Mouse (Mus musculus) testis, adult 2 months (tissue): ENCODE results near the gene M1ap. TPM values are rescaled to one million over a fixed set of nuclear protein-coding genes. Genes with fewer than 3 reads are reported as not detected.

Source experiments
- H3K27ac ChIP-seq: fragments of 200-500 bp; 2 replicates; pipeline ENCODE4 v1.5.1; 2012; ENCODE audit warnings: low read depth, low read length; ENCODE audit not compliant: control insufficient read depth, insufficient read depth
- H3K27me3 ChIP-seq: fragments of 200-500 bp; 2 replicates; pipeline ENCODE4 v1.6.1; 2012; ENCODE audit warnings: mild to moderate bottlenecking, low read length, moderate library complexity; ENCODE audit not compliant: control insufficient read depth, insufficient read depth
- H3K36me3 ChIP-seq: fragments of 200-500 bp; 2 replicates; pipeline ENCODE4 v1.6.1; 2012; ENCODE audit warnings: mild to moderate bottlenecking, low read length; ENCODE audit not compliant: control insufficient read depth, insufficient read depth
- H3K4me1 ChIP-seq: fragments of 200-500 bp; 2 replicates; pipeline ENCODE4 v1.6.1; 2012; ENCODE audit warnings: low read length; ENCODE audit not compliant: control insufficient read depth, insufficient read depth
- H3K4me3 ChIP-seq: fragments of 200-500 bp; 2 replicates; pipeline ENCODE4 v1.5.1; 2012; ENCODE audit warnings: low read depth, mild to moderate bottlenecking, low read length, moderate library complexity, mixed read lengths; ENCODE audit not compliant: control insufficient read depth
- CTCF ChIP-seq: fragments of 200-500 bp; IDR thresholded peaks from 2 replicates; pipeline ENCODE4 v1.5.1; 2012; ENCODE audit warnings: low read depth, mild to moderate bottlenecking, inconsistent platforms, low read length, moderate library complexity; ENCODE audit not compliant: control insufficient read depth, insufficient read depth, insufficient replicate concordance
- POLR2A ChIP-seq: fragments of 200-500 bp; IDR thresholded peaks from 2 replicates; pipeline ENCODE4 v1.6.1; 2012; ENCODE audit warnings: low read depth, mild to moderate bottlenecking, inconsistent platforms, low read length, moderate library complexity; ENCODE audit not compliant: control insufficient read depth
- polyA plus RNA-seq: library from polyadenylated mRNA; depleted of rRNA; stranded (reverse); fragments of >200 nt; gene quantifications from 2 replicates; pipeline ENCODE4 v1.2.3, GENCODE M21; 2012

Gene M1ap
- polyA plus RNA-seq, 1 experiment = 141 TPM

GRCm38 (mm10) chr6:83003082-83003481 lies 56.4 kb downstream of the M1ap start:
- Histone ChIP-seq H3K36me3 (no peaks in the 10 kb centered on the region), H3K27me3 (no peaks in the 10 kb centered on the region), H3K27ac (no peak overlapping the region), H3K4me3 (no peak overlapping the region), H3K4me1 (no peaks in the 10 kb centered on the region)
- TF ChIP-seq POLR2A (no peak), CTCF (no peak)

- Histone ChIP-seq H3K27me3 (no peaks in the 10 kb centered on the region), H3K4me1 (no peaks in the 10 kb centered on the region), H3K27ac (no peak overlapping the region), H3K4me3 (no peak overlapping the region), H3K36me3 (no peaks in the 10 kb centered on the region)
- TF ChIP-seq POLR2A (no peak), CTCF (no peak)
These were observed 57.1 kb downstream of the M1ap start for GRCm38 (mm10) chr6:83003850-83004249.

DNA sequence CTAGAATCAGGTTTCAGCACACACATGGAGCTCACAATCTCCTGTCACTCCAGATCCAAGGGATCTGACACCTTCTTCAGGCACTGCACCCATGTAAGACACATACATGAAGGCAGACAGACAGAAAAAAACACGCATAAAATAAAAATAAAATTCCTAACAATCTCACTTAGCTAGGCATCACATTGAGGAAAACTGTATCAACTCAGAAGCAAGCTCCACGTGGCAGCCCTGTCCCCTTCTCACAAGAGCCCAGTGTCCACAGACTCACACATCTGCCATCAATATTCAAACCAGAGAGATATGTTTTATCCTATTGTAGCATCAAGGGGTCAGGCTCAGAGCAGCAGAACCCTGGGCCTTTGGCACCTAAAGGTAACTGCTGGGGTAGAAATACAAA lies 57.6 kb downstream of the M1ap start:
- H3K27ac ChIP-seq = no peak overlapping the region
- no peaks in the 10 kb centered on the region for H3K27me3 ChIP-seq
- no peak overlapping the region for H3K4me3 ChIP-seq
- H3K4me1 ChIP-seq = no peaks in the 10 kb centered on the region
- TF ChIP-seq POLR2A (no peak), CTCF (no peak)
- H3K36me3 ChIP-seq = no peaks in the 10 kb centered on the region

DNA sequence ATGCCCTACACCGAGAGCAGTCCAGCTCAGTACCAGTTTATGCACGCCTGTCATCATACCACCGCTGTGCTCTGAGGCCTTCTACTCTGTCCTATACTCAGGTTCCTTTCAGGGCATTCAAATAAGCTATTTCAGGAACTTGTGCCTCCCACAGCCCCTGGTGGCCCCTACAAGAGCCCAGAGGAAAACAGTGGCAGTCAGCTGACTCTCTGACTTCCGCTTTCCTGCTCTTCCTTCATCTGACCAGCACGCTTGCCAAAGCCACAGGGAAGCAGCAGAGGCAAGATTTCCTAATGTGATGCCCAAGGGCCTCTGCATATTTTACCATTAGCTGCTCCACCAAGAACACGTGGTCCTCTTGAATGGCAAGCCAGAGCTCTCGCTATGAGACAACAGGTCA lies 58.2 kb downstream of the M1ap start:
- Histone ChIP-seq H3K4me3 (no peak overlapping the region), H3K4me1 (no peaks in the 10 kb centered on the region), H3K27me3 (no peaks in the 10 kb centered on the region), H3K27ac (no peak overlapping the region), H3K36me3 (no peaks in the 10 kb centered on the region)
- TF ChIP-seq POLR2A (no peak), CTCF (no peak)

DNA sequence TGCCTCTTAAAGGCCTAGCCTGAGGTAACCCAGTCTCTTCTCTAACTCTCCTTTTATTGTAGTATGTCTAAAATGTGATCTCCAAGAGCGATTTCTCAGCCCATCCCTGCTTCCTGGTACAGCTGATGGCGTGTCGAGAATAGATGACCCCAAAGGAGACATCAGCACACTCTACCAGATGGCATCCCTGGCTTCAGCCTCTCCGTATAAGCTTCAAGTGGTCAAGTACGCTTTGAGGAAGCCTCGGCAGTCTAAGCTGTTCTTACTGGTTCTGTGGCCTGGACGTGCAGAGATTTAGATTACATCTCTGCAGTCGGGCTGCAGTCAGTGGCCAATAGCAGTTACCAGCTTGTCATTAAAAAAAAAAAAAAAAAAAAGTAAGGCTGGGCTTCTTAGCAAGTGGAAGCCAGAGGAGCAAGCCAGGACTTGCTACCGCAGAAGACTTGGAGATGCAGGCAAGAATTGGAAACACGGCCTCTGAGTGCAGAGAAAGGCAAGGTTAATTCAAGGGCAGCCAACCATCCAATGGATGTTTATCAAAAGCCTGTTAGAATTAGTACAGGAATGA lies 58.8 kb downstream of the M1ap start:
- Histone ChIP-seq H3K27me3 (no peaks in the 10 kb centered on the region), H3K27ac (no peak overlapping the region), H3K4me3 (no peak overlapping the region), H3K4me1 (no peaks in the 10 kb centered on the region), H3K36me3 (no peaks in the 10 kb centered on the region)
- no peak for TF ChIP-seq POLR2A
- TF ChIP-seq CTCF = no peak

GRCm38 (mm10) chr6:83006114-83006513 lies 59.4 kb downstream of the M1ap start:
- Histone ChIP-seq H3K27ac (no peak overlapping the region), H3K36me3 (no peaks in the 10 kb centered on the region), H3K27me3 (no peaks in the 10 kb centered on the region), H3K4me3 (no peak overlapping the region), H3K4me1 (no peaks in the 10 kb centered on the region)
- no peak for TF ChIP-seq POLR2A
- TF ChIP-seq CTCF = no peak

DNA sequence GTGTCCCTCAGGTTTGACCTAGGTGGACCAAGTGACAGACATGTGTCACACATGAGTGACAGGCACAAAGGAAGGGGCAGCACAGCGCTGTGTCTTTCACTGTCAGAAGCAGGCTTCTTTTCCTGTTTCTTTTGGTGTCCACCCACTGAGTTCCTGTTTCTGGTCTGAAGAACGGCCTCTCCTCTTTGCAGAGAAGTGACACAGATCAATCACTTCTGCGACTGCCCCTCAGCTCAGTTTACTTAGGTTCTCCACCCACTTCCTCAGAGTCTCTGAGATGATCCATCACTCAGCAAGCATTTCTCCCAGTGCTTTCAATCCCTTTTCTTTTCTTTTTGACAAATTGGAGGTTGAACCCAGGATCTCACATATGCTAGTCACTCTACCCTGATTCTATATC lies 62.0 kb downstream of the M1ap start:
- H3K27ac ChIP-seq = no peak overlapping the region
- no peak overlapping the region for H3K4me3 ChIP-seq
- no peaks in the 10 kb centered on the region for H3K36me3 ChIP-seq
- no peaks in the 10 kb centered on the region for H3K4me1 ChIP-seq
- TF ChIP-seq CTCF = no peak
- TF ChIP-seq POLR2A = no peak
- H3K27me3 ChIP-seq = no peaks in the 10 kb centered on the region

DNA sequence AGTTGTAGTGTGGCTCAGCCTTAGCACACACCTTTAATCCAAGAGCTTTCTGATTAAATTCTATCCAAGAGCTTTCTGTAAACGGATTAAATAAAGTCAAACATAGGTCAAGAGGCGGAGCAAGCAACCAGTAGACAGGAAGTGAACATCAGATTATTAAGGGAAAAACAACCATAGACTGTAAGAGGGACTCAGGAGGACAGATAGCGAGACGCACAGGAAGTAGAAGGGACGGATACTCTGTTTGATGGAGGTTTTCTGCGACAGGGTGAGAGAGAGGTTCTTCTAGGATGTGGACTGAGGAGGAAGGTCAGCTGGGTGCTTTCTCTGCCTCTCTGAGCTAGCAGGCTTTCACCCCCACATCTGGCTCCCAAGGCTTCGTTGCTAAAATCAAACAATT lies 63.3 kb downstream of the M1ap start:
- Histone ChIP-seq H3K36me3 (no peaks in the 10 kb centered on the region), H3K4me1 (no peaks in the 10 kb centered on the region), H3K27ac (no peak overlapping the region), H3K4me3 (no peak overlapping the region), H3K27me3 (no peaks in the 10 kb centered on the region)
- TF ChIP-seq POLR2A = no peak
